12 mouse cellular contexts compared by ENCODE assay signal in genomic region chr2:147190316-147191021, GRCm38 (mm10). TPM values are rescaled to one million over a fixed set of nuclear protein-coding genes. Genes with fewer than 3 reads are reported as not detected.
DNase-seq lines count a peak whose midpoint lies in the region; ATAC-seq and TF ChIP-seq lines count a peak whose summit lies in the region.
"Had no signal": no experiment of that assay in that cellular context is flagged by ENCODE, and none has a peak within 500 bp of the region (broad histone marks: within the 10 kb centered on the region; RNA-seq: fewer than 3 reads in every experiment).

No protein-coding gene starts in this region.

- H3K9me3 ChIP-seq in stomach, embryonic 15.5 days = no peaks in the 10 kb centered on the region
- H3K9me3 ChIP-seq in stomach, postnatal 0 days (ENCODE audit: control insufficient read depth, low read length) = no peaks in the 10 kb centered on the region
- H3K9me3 ChIP-seq in limb, embryonic 12.5 days = no peaks in the 10 kb centered on the region
- no peaks in the 10 kb centered on the region for H3K9me3 ChIP-seq in midbrain, embryonic 10.5 days (replicated peaks)
- H3K9me3 ChIP-seq in liver, embryonic 11.5 days (ENCODE audit: control insufficient read depth, low read length) = no peaks in the 10 kb centered on the region
- H3K9me3 ChIP-seq: liver, embryonic 15.5 days had no signal

- TF ChIP-seq CTCF in stomach, postnatal 0 days (IDR thresholded peaks at IDR 0.05; ENCODE audit: low read depth) = no peak
- no peak for TF ChIP-seq CTCF in heart, adult 2 months (IDR thresholded peaks at IDR 0.05)

- H3K4me1 ChIP-seq in stomach, embryonic 15.5 days = peaks cover 25% of the 10 kb centered on the region
- H3K4me1 ChIP-seq in stomach, postnatal 0 days (replicated peaks; ENCODE audit: control insufficient read depth, insufficient read depth) = no peaks in the 10 kb centered on the region; the same call in 1 of the 2 replicates
- H3K4me1 ChIP-seq in limb, embryonic 12.5 days (replicated peaks) = peaks cover 41% of the 10 kb centered on the region
- peaks cover 85% of the 10 kb centered on the region for H3K4me1 ChIP-seq in midbrain, embryonic 10.5 days
- no peaks in the 10 kb centered on the region; the same call in 1 of the 2 replicates for H3K4me1 ChIP-seq in liver, embryonic 11.5 days (replicated peaks; ENCODE audit: control insufficient read depth, insufficient read depth, low read length)
- no peaks in the 10 kb centered on the region for H3K4me1 ChIP-seq in heart, adult 2 months (ENCODE audit: control insufficient read depth, insufficient read depth, low read length)

- intact Hi-C loops in heart, adult 2 months (cut with DNase I) = no loop called here

- H3K27ac ChIP-seq in stomach, embryonic 15.5 days = no peak overlapping the region
- no peak overlapping the region for H3K27ac ChIP-seq in stomach, postnatal 0 days (replicated peaks)
- H3K27ac ChIP-seq in limb, embryonic 12.5 days = no peak overlapping the region
- peak overlapping the region; percentile 75 for H3K27ac ChIP-seq in midbrain, embryonic 10.5 days (replicated peaks)
- H3K27ac ChIP-seq in liver, embryonic 11.5 days (ENCODE audit: low read depth, low read length) = no peak overlapping the region
- H3K27ac ChIP-seq in heart, adult 2 months = no peak overlapping the region
- H3K27ac ChIP-seq: liver, embryonic 15.5 days had no signal

- no peak overlapping the region for H3K4me2 ChIP-seq in stomach, embryonic 15.5 days
- no peak overlapping the region for H3K4me2 ChIP-seq in stomach, postnatal 0 days (replicated peaks; ENCODE audit: low read depth)
- H3K4me2 ChIP-seq in limb, embryonic 12.5 days = no peak overlapping the region
- no peak overlapping the region for H3K4me2 ChIP-seq in liver, embryonic 11.5 days
- H3K4me2 ChIP-seq: liver, embryonic 15.5 days had no signal

- H3K79me2 ChIP-seq in heart, adult 2 months (replicated peaks; ENCODE audit: control insufficient read depth, insufficient read depth, low read length) = no peaks in the 10 kb centered on the region

- 0 out of 2 replicates have a peak overlapping the region, but pooled peaks have one; percentile 1 for H3K4me3 ChIP-seq in stomach, embryonic 15.5 days (replicated peaks)
- H3K4me3 ChIP-seq in stomach, postnatal 0 days (ENCODE audit: low read depth, low read length) = no peak overlapping the region
- 0 out of 2 replicates have a peak overlapping the region, but pooled peaks have one; percentile 6 for H3K4me3 ChIP-seq in limb, embryonic 12.5 days (replicated peaks)
- peak overlapping the region; percentile 59 for H3K4me3 ChIP-seq in midbrain, embryonic 10.5 days
- H3K4me3 ChIP-seq in liver, embryonic 11.5 days (ENCODE audit: low read depth, low read length) = no peak overlapping the region
- H3K4me3 ChIP-seq in heart, adult 2 months = no peak overlapping the region
- H3K4me3 ChIP-seq: liver, embryonic 15.5 days had no signal

- H3K9ac ChIP-seq in stomach, embryonic 15.5 days = no peak overlapping the region
- no peak overlapping the region for H3K9ac ChIP-seq in stomach, postnatal 0 days (ENCODE audit: low read length)
- H3K9ac ChIP-seq in limb, embryonic 12.5 days (replicated peaks) = no peak overlapping the region
- H3K9ac ChIP-seq in liver, embryonic 11.5 days (ENCODE audit: low read depth, low read length) = no peak overlapping the region
- H3K9ac ChIP-seq in heart, adult 2 months (ENCODE audit: low read depth, low read length) = no peak overlapping the region
- H3K9ac ChIP-seq: liver, embryonic 15.5 days had no signal

- no peak for DNase-seq in stomach, postnatal 0 days (ENCODE audit: low spot score)
- peak; percentile 32 for DNase-seq in midbrain, embryonic 10.5 days (ENCODE audit: low spot score)
- DNase-seq in liver, embryonic 11.5 days (ENCODE audit: low spot score) = no peak
- no peak for DNase-seq in heart, adult 2 months
- no peak for DNase-seq in layer of hippocampus, adult 9-11 months
- DNase-seq: heart, adult 18-20 months; kidney, postnatal 36 days had no signal

- TF ChIP-seq EP300 in stomach, postnatal 0 days (optimal IDR thresholded peaks at IDR 0.05) = no peak
- no peak for TF ChIP-seq EP300 in heart, adult 2 months (IDR thresholded peaks at IDR 0.05; ENCODE audit: insufficient read depth, low read depth, low read length)

- TF ChIP-seq POLR2A in heart, adult 2 months (IDR thresholded peaks at IDR 0.05; ENCODE audit: insufficient read depth, low read depth, low read length) = no peak

- peaks cover 97% of the 10 kb centered on the region for H3K27me3 ChIP-seq in stomach, embryonic 15.5 days (replicated peaks)
- peaks cover 61% of the 10 kb centered on the region for H3K27me3 ChIP-seq in stomach, postnatal 0 days (ENCODE audit: control insufficient read depth, insufficient read depth, low read length)
- H3K27me3 ChIP-seq in limb, embryonic 12.5 days = peaks cover 100% of the 10 kb centered on the region
- peaks cover 100% of the 10 kb centered on the region for H3K27me3 ChIP-seq in midbrain, embryonic 10.5 days (ENCODE audit: low read depth, poor library complexity, severe bottlenecking)
- H3K27me3 ChIP-seq in liver, embryonic 11.5 days (replicated peaks; ENCODE audit: control insufficient read depth, insufficient read depth, low read length) = peaks cover 100% of the 10 kb centered on the region
- peaks cover 46% of the 10 kb centered on the region for H3K27me3 ChIP-seq in heart, adult 2 months (ENCODE audit: control insufficient read depth, insufficient read depth, low read length)

- no peaks in the 10 kb centered on the region for H3K36me3 ChIP-seq in stomach, embryonic 15.5 days
- H3K36me3 ChIP-seq in stomach, postnatal 0 days (ENCODE audit: control insufficient read depth, insufficient read depth, low read length) = no peaks in the 10 kb centered on the region
- no peaks in the 10 kb centered on the region for H3K36me3 ChIP-seq in limb, embryonic 12.5 days
- no peaks in the 10 kb centered on the region for H3K36me3 ChIP-seq in midbrain, embryonic 10.5 days
- H3K36me3 ChIP-seq in liver, embryonic 11.5 days (ENCODE audit: control insufficient read depth, insufficient read depth, low read length) = no peaks in the 10 kb centered on the region
- no peaks in the 10 kb centered on the region for H3K36me3 ChIP-seq in heart, adult 2 months (ENCODE audit: control insufficient read depth, insufficient read depth, low read length)
- H3K36me3 ChIP-seq: liver, embryonic 15.5 days had no signal

- WGBS in stomach, embryonic 15.5 days = 1% methylated on average over 27 of the region's 27 CpGs
- WGBS in stomach, postnatal 0 days = 2% methylated on average over 27 of the region's 27 CpGs
- WGBS in limb, embryonic 12.5 days = under 1% methylated on average over 27 of the region's 27 CpGs
- WGBS in midbrain, embryonic 10.5 days = under 1% methylated on average over 27 of the region's 27 CpGs
- 3% methylated on average over 27 of the region's 27 CpGs for WGBS in liver, embryonic 11.5 days
- 4% methylated on average over 27 of the region's 27 CpGs for WGBS in heart, adult 2 months

- no peak; the same call in 1 of the 2 replicates for ATAC-seq in stomach, embryonic 15.5 days (ENCODE audit: insufficient read depth, low FRiP score, low read depth)
- ATAC-seq in stomach, postnatal 0 days (ENCODE audit: low FRiP score, low TSS enrichment) = no peak
- no peak for ATAC-seq in limb, embryonic 12.5 days (ENCODE audit: insufficient number of reproducible peaks, insufficient read depth, low FRiP score, low TSS enrichment, low read depth)
- ATAC-seq in liver, embryonic 11.5 days (replicated peaks; ENCODE audit: low FRiP score) = no peak

RNA-seq across cellular contexts. Expression of gene Nkx2-2, which starts 3.6 kb away (rescaled TPM):
- 3.5 and 6.0 TPM in 2 replicates for polyA plus RNA-seq in stomach, embryonic 15.5 days (2015; fragmentation: Nextera tagmentation; extraction: Ambion mirVana)
- 0.47 and 0.64 TPM in 2 replicates for polyA plus RNA-seq in stomach, postnatal 0 days (2015; fragmentation: Nextera tagmentation; extraction: Ambion mirVana)
- polyA plus RNA-seq in limb, embryonic 12.5 days (2016; fragmentation: Nextera tagmentation; extraction: Ambion mirVana) = not detected in 2 replicates
- polyA plus RNA-seq in midbrain, embryonic 10.5 days (2016; fragmentation: Nextera tagmentation; extraction: Ambion mirVana) = 9.2 and 11.2 TPM in 2 replicates
- 0.12 and 0.26 TPM in 2 replicates for polyA plus RNA-seq in liver, embryonic 11.5 days (2014; fragmentation: Nextera tagmentation; extraction: Ambion mirVana)
- total RNA-seq in heart, adult 2 months (2021) = not detected
- not detected in 2 replicates for polyA plus RNA-seq in heart, adult 2 months (2012; rRNA removed)
- total RNA-seq: heart, adult 18-20 months; hematopoietic stem cell, adult 5-6 weeks; MEL had no signal
- polyA plus RNA-seq: liver, embryonic 15.5 days had no signal

Comparison
In these comparisons a context has a peak if more than half of its experiments do, and no peak if none do; other contexts are left out.
1. H3K4me3 ChIP-seq: peak in stomach, embryonic 15.5 days (single experiment), limb, embryonic 12.5 days (single experiment) and midbrain, embryonic 10.5 days (single experiment); none in stomach, postnatal 0 days (single experiment), liver, embryonic 11.5 days (single experiment) and heart, adult 2 months (single experiment).